Mouse (Mus musculus): ENCODE measurements around the gene Olfr111. TPM values are rescaled to one million over a fixed set of nuclear protein-coding genes. Genes with fewer than 3 reads are reported as not detected.

Olfr111 gene
- polyA plus RNA-seq, 1 experiment, result not detected

- Histone ChIP-seq H3K27me3 (ENCODE audit: control insufficient read depth, insufficient read depth, low read length) (no peaks in the 10 kb centered on the region), H3K4me3 (ENCODE audit: control insufficient read depth, low read depth, low read length) (no peak overlapping the region), H3K36me3 (ENCODE audit: control insufficient read depth, insufficient read depth, low read length) (no peaks in the 10 kb centered on the region), H3K27ac (ENCODE audit: control insufficient read depth, insufficient read depth, low read depth, low read length) (no peak overlapping the region), H3K4me1 (ENCODE audit: control insufficient read depth, insufficient read depth, low read length) (no peaks in the 10 kb centered on the region)
- TF ChIP-seq POLR2A (IDR thresholded peaks at IDR 0.05; ENCODE audit: control insufficient read depth, low read depth, low read length), result no peak
- TF ChIP-seq CTCF (IDR thresholded peaks at IDR 0.05; ENCODE audit: control insufficient read depth, insufficient read depth, insufficient replicate concordance, low read depth, low read length), result no peak
These were observed 33.8 kb downstream of the Olfr111 start for GRCm38 (mm10) chr17:37541454-37542119.

- H3K27ac ChIP-seq (ENCODE audit: control insufficient read depth, insufficient read depth, low read depth, low read length), result no peak overlapping the region
- no peaks in the 10 kb centered on the region for H3K4me1 ChIP-seq (ENCODE audit: control insufficient read depth, insufficient read depth, low read length)
These were observed 36.1 kb downstream of the Olfr111 start for GRCm38 (mm10) chr17:37543800-37544435.

GRCm38 (mm10) chr17:37558913-37559615 lies 51.2 kb downstream of the Olfr111 start:
- TF ChIP-seq CTCF (IDR thresholded peaks at IDR 0.05; ENCODE audit: control insufficient read depth, insufficient read depth, insufficient replicate concordance, low read depth, low read length), result no peak
- no peak for TF ChIP-seq POLR2A (IDR thresholded peaks at IDR 0.05; ENCODE audit: control insufficient read depth, low read depth, low read length)
- Histone ChIP-seq H3K27me3 (ENCODE audit: control insufficient read depth, insufficient read depth, low read length) (no peaks in the 10 kb centered on the region), H3K4me3 (ENCODE audit: control insufficient read depth, low read depth, low read length) (no peak overlapping the region), H3K36me3 (ENCODE audit: control insufficient read depth, insufficient read depth, low read length) (no peaks in the 10 kb centered on the region), H3K4me1 (ENCODE audit: control insufficient read depth, insufficient read depth, low read length) (no peaks in the 10 kb centered on the region), H3K27ac (ENCODE audit: control insufficient read depth, insufficient read depth, low read depth, low read length) (no peak overlapping the region)

More at GRCm38 (mm10) chr17:37543800-37544435, 36.1 kb downstream of the Olfr111 start:
- TF ChIP-seq CTCF (IDR thresholded peaks at IDR 0.05; ENCODE audit: control insufficient read depth, insufficient read depth, insufficient replicate concordance, low read depth, low read length) (no peak), POLR2A (IDR thresholded peaks at IDR 0.05; ENCODE audit: control insufficient read depth, low read depth, low read length) (no peak)
- H3K36me3 ChIP-seq (ENCODE audit: control insufficient read depth, insufficient read depth, low read length), result no peaks in the 10 kb centered on the region
- H3K27me3 ChIP-seq (ENCODE audit: control insufficient read depth, insufficient read depth, low read length), result no peaks in the 10 kb centered on the region
- no peak overlapping the region for H3K4me3 ChIP-seq (ENCODE audit: control insufficient read depth, low read depth, low read length)

GRCm38 (mm10) chr17:37569351-37569750 lies 61.5 kb downstream of the Olfr111 start, which contains the start of gene Olfr112:
TSS of gene Olfr112 (minus strand) at chr17:37569451.
- H3K36me3 ChIP-seq (ENCODE audit: control insufficient read depth, insufficient read depth, low read length), result no peaks in the 10 kb centered on the region
- no peaks in the 10 kb centered on the region for H3K27me3 ChIP-seq (ENCODE audit: control insufficient read depth, insufficient read depth, low read length)
- TF ChIP-seq POLR2A (IDR thresholded peaks at IDR 0.05; ENCODE audit: control insufficient read depth, low read depth, low read length) (no peak), CTCF (IDR thresholded peaks at IDR 0.05; ENCODE audit: control insufficient read depth, insufficient read depth, insufficient replicate concordance, low read depth, low read length) (no peak)
- H3K27ac ChIP-seq (ENCODE audit: control insufficient read depth, insufficient read depth, low read depth, low read length), result no peak within 1 kb of the TSS
- peak within 1 kb of the TSS; percentile 32 for H3K4me3 ChIP-seq (ENCODE audit: control insufficient read depth, low read depth, low read length)
- H3K4me1 ChIP-seq (ENCODE audit: control insufficient read depth, insufficient read depth, low read length), result no peaks in the 10 kb centered on the region

GRCm38 (mm10) chr17:37577563-37577962 lies 69.7 kb downstream of the Olfr111 start, which contains the start of gene Olfr113:
TSS of gene Olfr113 (minus strand) at chr17:37577663.
- Histone ChIP-seq H3K36me3 (ENCODE audit: control insufficient read depth, insufficient read depth, low read length) (no peaks in the 10 kb centered on the region), H3K27me3 (ENCODE audit: control insufficient read depth, insufficient read depth, low read length) (no peaks in the 10 kb centered on the region), H3K4me3 (ENCODE audit: control insufficient read depth, low read depth, low read length) (no peak within 1 kb of the TSS), H3K4me1 (ENCODE audit: control insufficient read depth, insufficient read depth, low read length) (no peaks in the 10 kb centered on the region), H3K27ac (ENCODE audit: control insufficient read depth, insufficient read depth, low read depth, low read length) (no peak within 1 kb of the TSS)
- TF ChIP-seq POLR2A (IDR thresholded peaks at IDR 0.05; ENCODE audit: control insufficient read depth, low read depth, low read length) (no peak), CTCF (IDR thresholded peaks at IDR 0.05; ENCODE audit: control insufficient read depth, insufficient read depth, insufficient replicate concordance, low read depth, low read length) (no peak)

Other genes with a start within 250 kb of the Olfr111 start
- not detected in 2 replicates for gene Olfr98, start 244.3 kb upstream of the Olfr111 start, polyA plus RNA-seq (2012; rRNA removed)
- 0.75 and 0.98 TPM in 2 replicates for gene H2-M3, start 237.8 kb upstream of the Olfr111 start, polyA plus RNA-seq (2012; rRNA removed)
- gene Olfr99, start 224.6 kb upstream of the Olfr111 start, polyA plus RNA-seq (2012; rRNA removed), result not detected in 2 replicates
- not detected in 2 replicates for gene Olfr101, start 203.7 kb upstream of the Olfr111 start, polyA plus RNA-seq (2012; rRNA removed)
- 0.10 TPM in 2 replicates for gene Olfr102, start 191.0 kb upstream of the Olfr111 start, polyA plus RNA-seq (2012; rRNA removed)
- gene Olfr103, start 168.3 kb upstream of the Olfr111 start, polyA plus RNA-seq (2012; rRNA removed), result not detected in 2 replicates
- gene Olfr104-ps, start 148.4 kb upstream of the Olfr111 start, polyA plus RNA-seq (2012; rRNA removed), result 0.04 TPM in 1 of 2 replicates, not detected in the other
- not detected in 2 replicates for gene Olfr105-ps, start 129.0 kb upstream of the Olfr111 start, polyA plus RNA-seq (2012; rRNA removed)
- gene Olfr106-ps, start 117.6 kb upstream of the Olfr111 start, polyA plus RNA-seq (2012; rRNA removed), result not detected in 2 replicates
- gene Olfr107, start 108.8 kb upstream of the Olfr111 start, polyA plus RNA-seq (2012; rRNA removed), result not detected in 2 replicates
- gene Olfr108, start 62.5 kb upstream of the Olfr111 start, polyA plus RNA-seq (2012; rRNA removed), result not detected in 2 replicates
- gene Olfr109, start 49.1 kb upstream of the Olfr111 start, polyA plus RNA-seq (2012; rRNA removed), result not detected in 2 replicates
- not detected in 2 replicates for gene H2-M2, start 24.5 kb upstream of the Olfr111 start, polyA plus RNA-seq (2012; rRNA removed)
- gene Olfr110, start 15.6 kb upstream of the Olfr111 start, polyA plus RNA-seq (2012; rRNA removed), result not detected in 2 replicates
- gene Olfr112, start 61.4 kb downstream of the Olfr111 start, polyA plus RNA-seq (2012; rRNA removed), result 19.3 and 26.9 TPM in 2 replicates
- gene Olfr113, start 69.6 kb downstream of the Olfr111 start, polyA plus RNA-seq (2012; rRNA removed), result not detected in 2 replicates
- gene Olfr114, start 84.7 kb downstream of the Olfr111 start, polyA plus RNA-seq (2012; rRNA removed), result not detected in 2 replicates
- 0.11 TPM in 1 of 2 replicates, not detected in the other for gene Olfr115, start 119.1 kb downstream of the Olfr111 start, polyA plus RNA-seq (2012; rRNA removed)
- gene Olfr116, start 119.2 kb downstream of the Olfr111 start, polyA plus RNA-seq (2012; rRNA removed), result 0.11 TPM in 1 of 2 replicates, not detected in the other
- gene Olfr117, start 155.8 kb downstream of the Olfr111 start, polyA plus RNA-seq (2012; rRNA removed), result not detected in 2 replicates
- not detected in 2 replicates for gene Olfr118, start 159.0 kb downstream of the Olfr111 start, polyA plus RNA-seq (2012; rRNA removed)
- gene Olfr119, start 188.5 kb downstream of the Olfr111 start, polyA plus RNA-seq (2012; rRNA removed), result not detected in 2 replicates
- not detected in 2 replicates for gene Olfr120, start 213.8 kb downstream of the Olfr111 start, polyA plus RNA-seq (2012; rRNA removed)
- gene Olfr121, start 240.8 kb downstream of the Olfr111 start, polyA plus RNA-seq (2012; rRNA removed), result not detected in 2 replicates

All from testis, adult 2 months (tissue).